Mouse (Mus musculus): ENCODE measurements around the gene 4930522L14Rik.
A peak's percentile ranks its signal among the peaks of the same experiment; 100 is the strongest.
"Not testable (repeated sequence)": the region's sequence is repeated elsewhere in the genome, so short reads cannot be mapped to it uniquely, and the experiment has no call there.

4930522L14Rik gene

DNA sequence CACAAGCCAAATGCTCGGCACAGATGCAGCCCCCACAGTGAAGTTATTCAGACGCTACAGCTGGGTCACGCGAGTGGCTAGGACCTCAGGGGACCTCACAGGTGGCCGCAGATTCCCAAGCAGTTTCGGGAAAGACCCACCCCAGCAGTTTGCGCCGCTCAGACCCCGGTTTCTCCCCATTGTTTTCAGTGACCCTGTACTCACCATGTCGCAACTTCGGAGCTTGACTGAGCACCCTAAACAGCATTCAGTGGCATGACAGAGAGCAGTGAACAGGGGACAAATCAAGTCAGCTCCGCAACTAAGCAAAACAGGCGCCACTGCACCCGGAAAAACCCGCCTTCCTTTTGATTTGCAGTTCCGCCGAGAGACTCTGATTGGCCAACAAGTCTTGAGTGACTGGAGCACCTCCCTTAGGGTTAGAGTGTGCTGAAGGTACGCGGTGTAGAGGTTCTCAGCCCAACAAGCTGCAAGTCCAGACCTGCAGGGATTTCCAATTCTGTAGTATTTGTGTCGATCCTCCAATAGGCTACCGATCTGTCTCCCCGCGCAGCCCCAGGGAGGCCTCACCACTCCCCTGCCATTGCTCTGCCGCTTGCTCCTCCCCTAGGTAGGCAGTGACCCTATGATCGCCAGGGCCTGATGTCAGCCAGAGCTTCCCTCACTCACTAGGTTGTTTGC, at the start of gene 4930522L14Rik:
TSS of gene 4930522L14Rik (minus strand) at position 496 of the 681 bp plus-strand sequence.
- peak; percentile 63 for DNase-seq (ENCODE audit: extremely low spot score, low spot score)

- DNase-seq (ENCODE audit: extremely low spot score, low spot score) = not testable (repeated sequence)
These were observed 49.8 kb upstream of the 4930522L14Rik start for GRCm38 (mm10) chr5:109801466-109801865.

GRCm38 (mm10) chr5:109799948-109800347, 48.3 kb upstream of the 4930522L14Rik start:
- DNase-seq (ENCODE audit: extremely low spot score, low spot score) = not testable (repeated sequence)

DNA sequence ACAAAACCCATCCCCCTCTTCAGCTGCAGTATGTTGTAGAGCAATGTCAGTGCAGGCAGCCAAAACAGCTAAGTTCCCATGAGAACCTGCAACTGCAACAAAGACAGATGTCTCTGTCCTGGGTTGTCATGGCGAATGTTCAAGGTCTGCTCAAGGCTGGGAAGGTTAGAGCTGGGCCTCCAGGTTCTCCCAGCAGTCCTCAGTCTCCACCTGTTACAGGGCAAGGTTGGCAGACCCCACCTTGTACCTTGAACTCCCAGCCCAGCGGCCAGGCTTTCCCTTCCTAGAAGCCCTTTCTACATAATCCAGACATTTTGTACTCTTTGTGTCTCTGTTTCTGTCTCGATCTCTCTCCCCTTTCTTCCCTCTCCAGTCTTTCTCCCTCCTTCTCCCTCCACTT, 45.3 kb upstream of the 4930522L14Rik start:
- not testable (repeated sequence) for DNase-seq (ENCODE audit: extremely low spot score, low spot score)

GRCm38 (mm10) chr5:109795967-109796652, 44.4 kb upstream of the 4930522L14Rik start:
- peak; percentile 61 for DNase-seq (ENCODE audit: extremely low spot score, low spot score)

- DNase-seq (ENCODE audit: extremely low spot score, low spot score) = not testable (repeated sequence)
These were observed 541 bp upstream of the 4930522L14Rik start for GRCm38 (mm10) chr5:109752073-109752780.

- not testable (repeated sequence) for DNase-seq (ENCODE audit: extremely low spot score, low spot score)
These were observed 6.6 kb downstream of the 4930522L14Rik start for GRCm38 (mm10) chr5:109745081-109745480.

DNA sequence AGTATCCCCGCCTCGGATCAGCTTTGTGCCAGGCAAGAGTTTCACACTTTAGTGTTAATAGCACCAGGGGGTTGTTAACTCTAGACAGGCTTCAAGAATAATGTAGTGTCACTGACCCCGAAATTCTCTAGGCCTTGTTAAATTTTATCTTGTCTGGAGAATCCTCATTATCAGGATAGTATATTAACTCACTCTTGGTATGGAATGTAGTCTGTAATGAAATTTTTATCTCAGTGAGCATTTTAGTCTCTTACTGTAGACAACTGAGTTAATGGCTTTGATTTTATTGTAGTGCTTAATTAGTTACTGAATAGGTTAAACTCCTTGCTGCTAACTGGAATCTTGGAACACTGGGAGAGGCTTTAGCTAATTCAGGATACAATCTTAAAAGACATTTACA, 34.3 kb downstream of the 4930522L14Rik start:
- DNase-seq (ENCODE audit: extremely low spot score, low spot score) = not testable (repeated sequence)

GRCm38 (mm10) chr5:109691205-109691965, 60.3 kb downstream of the 4930522L14Rik start:
- not testable (repeated sequence) for DNase-seq (ENCODE audit: extremely low spot score, low spot score)

DNA sequence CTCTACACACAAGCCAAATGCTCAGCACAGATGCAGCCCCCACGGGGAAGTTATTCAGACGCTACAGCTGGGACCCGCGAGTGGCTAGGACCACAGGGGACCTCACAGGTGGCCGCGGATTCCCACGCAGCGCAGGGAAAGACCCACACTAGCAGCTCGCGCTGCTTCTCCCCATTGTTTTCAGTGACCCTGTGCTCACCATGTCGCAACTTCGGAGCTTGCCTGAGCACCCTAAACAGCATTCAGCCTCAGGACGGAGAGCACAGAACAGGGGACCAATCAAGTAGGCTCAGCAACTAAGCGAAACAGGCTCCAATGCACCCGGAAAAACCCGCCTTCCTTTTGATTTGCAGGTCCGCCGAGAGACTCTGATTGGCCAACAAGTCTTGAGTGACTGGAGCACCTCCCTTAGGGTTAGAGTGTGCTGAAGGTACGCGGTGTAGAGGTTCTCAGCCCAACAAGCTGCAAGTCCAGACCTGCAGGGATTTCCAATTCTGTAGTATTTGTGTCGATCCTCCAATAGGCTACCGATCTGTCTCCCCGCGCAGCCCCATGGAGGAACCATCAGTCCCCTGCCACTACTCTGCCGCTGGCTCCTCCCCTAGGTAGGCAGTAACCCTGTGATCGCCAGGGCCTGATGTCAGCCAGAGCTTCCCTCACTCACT, 61.0 kb downstream of the 4930522L14Rik start, which contains the start of gene 5430403G16Rik:
TSS of gene 5430403G16Rik (minus strand) at position 505 of the 665 bp plus-strand sequence.
- peak; percentile 74 for DNase-seq (ENCODE audit: extremely low spot score, low spot score)

All from neural tube, embryonic 10.5 days (tissue).